Mouse (Mus musculus) heart, postnatal 0 days (tissue): ENCODE data around the gene Rnf19b.

Experiments
- CTCF ChIP-seq: IDR thresholded peaks from 2 replicates; pipeline ENCODE4 v1.5.1; 2016; ENCODE audit warnings: antibody characterized with exemption, control low read depth, low read depth
- EP300 ChIP-seq: IDR thresholded peaks from 2 replicates; pipeline ENCODE4 v1.6.1; 2016; ENCODE audit warnings: antibody characterized with exemption, low read depth

DNA sequence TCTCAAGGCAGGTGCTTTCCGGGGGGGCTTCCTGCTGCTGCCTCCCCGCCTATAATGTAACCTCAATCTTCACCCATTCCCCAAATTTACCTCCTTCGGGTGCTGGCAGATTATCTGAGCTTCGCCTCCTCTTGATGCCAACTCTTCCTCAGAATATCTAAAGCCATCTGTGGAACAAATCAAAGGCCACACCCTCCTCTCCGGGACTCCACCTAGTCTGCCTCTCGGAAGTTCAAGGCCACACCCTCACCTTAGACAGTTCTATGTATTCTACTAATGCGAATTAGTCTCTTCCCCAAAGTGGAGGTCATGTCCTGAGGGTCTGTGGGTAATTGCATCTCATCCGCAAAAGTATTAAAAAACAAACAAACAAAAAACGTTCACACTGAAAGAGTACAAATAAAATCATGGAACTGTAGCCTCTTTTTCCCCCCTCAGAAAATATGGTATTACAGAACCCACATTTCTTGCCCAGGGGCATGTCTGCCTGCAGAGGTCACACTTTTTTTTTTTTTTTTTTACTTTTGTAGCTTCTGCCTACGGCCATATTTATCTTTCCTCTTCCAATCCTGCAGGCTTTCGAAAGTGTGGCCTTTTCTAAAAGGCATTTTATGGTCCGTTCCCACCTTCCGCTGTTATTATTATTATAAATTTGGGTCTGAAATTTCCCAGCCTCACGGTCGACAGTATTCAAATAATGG, 10.2 kb upstream of the Rnf19b start:
- TF ChIP-seq CTCF, result no peak
- TF ChIP-seq EP300, result no peak
